Mouse (Mus musculus) thymus, postnatal 0 days (tissue): ENCODE results near the gene Mrpl36. TPM values are rescaled to one million over a fixed set of nuclear protein-coding genes. Genes with fewer than 3 reads are reported as not detected.

Source experiments
- DNase-seq: peaks from one replicate; pipeline ENCODE4 v3.0.0-alpha.2; 2015; ENCODE audit warnings: low spot score
- polyA plus RNA-seq: library from polyadenylated mRNA; unstranded; fragments of >200 nt; fragmentation: Nextera tagmentation; extraction: Ambion mirVana; gene quantifications from 2 replicates; pipeline ENCODE4 v1.2.1, GENCODE M21; 2015

The Mrpl36 gene
- polyA plus RNA-seq: 190 and 210 TPM in 2 replicates

GRCm38 (mm10) chr13:73327827-73328698, at the start of gene Mrpl36, which contains the start of gene Ndufs6:
Gene Mrpl36, plus strand, starts transcription at chr13:73328513.
Gene Ndufs6, minus strand, starts transcription at chr13:73328542.
- peak; percentile 98 for DNase-seq

- DNase-seq: no peak
These were observed 49.1 kb upstream of the Mrpl36 start for GRCm38 (mm10) chr13:73279196-73279595.

- no peak for DNase-seq
These were observed 45.9 kb upstream of the Mrpl36 start for GRCm38 (mm10) chr13:73282407-73282806.

- DNase-seq: no peak
These were observed 44.8 kb upstream of the Mrpl36 start for GRCm38 (mm10) chr13:73283534-73283933.

GRCm38 (mm10) chr13:73290206-73290605, 38.1 kb upstream of the Mrpl36 start:
- DNase-seq: no peak

- DNase-seq: no peak
These were observed 37.2 kb upstream of the Mrpl36 start for GRCm38 (mm10) chr13:73291102-73291501.

GRCm38 (mm10) chr13:73298717-73299116, 29.6 kb upstream of the Mrpl36 start:
- no peak for DNase-seq

GRCm38 (mm10) chr13:73299322-73299721, 29.0 kb upstream of the Mrpl36 start:
- DNase-seq: no peak

GRCm38 (mm10) chr13:73304729-73305128, 23.6 kb upstream of the Mrpl36 start:
- DNase-seq: no peak

GRCm38 (mm10) chr13:73305398-73306084, 22.8 kb upstream of the Mrpl36 start:
- no peak for DNase-seq

GRCm38 (mm10) chr13:73306085-73306410, 22.3 kb upstream of the Mrpl36 start:
- DNase-seq: no peak

GRCm38 (mm10) chr13:73306430-73306829, 21.9 kb upstream of the Mrpl36 start:
- no peak for DNase-seq

GRCm38 (mm10) chr13:73310183-73310929, 18.0 kb upstream of the Mrpl36 start:
- DNase-seq: peak; percentile 41

- DNase-seq: no peak
These were observed 8.3 kb upstream of the Mrpl36 start for GRCm38 (mm10) chr13:73320048-73320447.

- no peak for DNase-seq
These were observed 5.7 kb upstream of the Mrpl36 start for GRCm38 (mm10) chr13:73322626-73323025.

- no peak for DNase-seq
These were observed 4.9 kb upstream of the Mrpl36 start for GRCm38 (mm10) chr13:73323406-73323805.

- DNase-seq: peak; percentile 89
These were observed 2.7 kb downstream of the Mrpl36 start for GRCm38 (mm10) chr13:73330844-73331501.

GRCm38 (mm10) chr13:73331736-73332135, 3.4 kb downstream of the Mrpl36 start:
- no peak for DNase-seq

GRCm38 (mm10) chr13:73336753-73337152, 8.4 kb downstream of the Mrpl36 start:
- DNase-seq: no peak

GRCm38 (mm10) chr13:73345102-73345890, 17.0 kb downstream of the Mrpl36 start:
- peak; percentile 23 for DNase-seq
